Mouse (Mus musculus) neural tube, embryonic 14.5 days (tissue): ENCODE measurements around the gene Otof. TPM values are rescaled to one million over a fixed set of nuclear protein-coding genes. Genes with fewer than 3 reads are reported as not detected.

Experiments
- ATAC-seq: fragments of 200-750 bp; cut with Nextera tagmentation; 2 replicates; pipeline ENCODE4 v1.8.0; 2017; ENCODE audit warnings: low read depth, mild to moderate bottlenecking, moderate TSS enrichment, moderate library complexity
- H3K27ac ChIP-seq: fragments of 300-500 bp; sonication (generic); 2 replicates; pipeline ENCODE4 v1.5.1; 2014; ENCODE audit warnings: low read depth, mild to moderate bottlenecking, control low read depth, low read length, moderate library complexity, mixed read lengths
- H3K27me3 ChIP-seq: fragments of 300-500 bp; sonication (generic); 2 replicates; pipeline ENCODE4 v1.6.1; 2014; ENCODE audit warnings: low read length; ENCODE audit not compliant: control insufficient read depth, insufficient read depth
- H3K36me3 ChIP-seq: fragments of 300-500 bp; sonication (generic); 2 replicates; pipeline ENCODE4 v1.6.1; 2014; ENCODE audit warnings: low read length, mixed read lengths; ENCODE audit not compliant: control insufficient read depth, insufficient read depth
- H3K4me1 ChIP-seq: fragments of 300-500 bp; sonication (generic); 2 replicates; pipeline ENCODE4 v1.6.1; 2014; ENCODE audit warnings: low read length; ENCODE audit not compliant: control insufficient read depth, insufficient read depth
- H3K4me2 ChIP-seq: fragments of 300-500 bp; sonication (generic); 2 replicates; pipeline ENCODE4 v1.6.1; 2014; ENCODE audit warnings: mild to moderate bottlenecking, low read depth, low read length, control low read depth
- H3K4me3 ChIP-seq: fragments of 300-500 bp; sonication (generic); 2 replicates; pipeline ENCODE4 v1.5.1; 2014; ENCODE audit warnings: low read depth, low read length, control low read depth, mixed read lengths
- H3K9ac ChIP-seq: fragments of 300-500 bp; sonication (generic); replicated peaks from 2 replicates; pipeline ENCODE4 v1.6.1; 2014; ENCODE audit warnings: low read depth, mild to moderate bottlenecking, control low read depth, low read length, mixed read lengths
- H3K9me3 ChIP-seq: fragments of 300-500 bp; sonication (generic); 2 replicates; pipeline ENCODE4 v1.6.1; 2016; ENCODE audit warnings: low read length; ENCODE audit not compliant: control insufficient read depth
- WGBS: fragments of 180-500 bp; shearing (Covaris S2); extraction: QIAGEN DNeasy Blood & Tissue Kit; methylation state at CpG from one replicate; pipeline ENCODE4 v1.1.7; 2014; 5-methylcytosine and 5-hydroxymethylcytosine counted together
- polyA plus RNA-seq: library from polyadenylated mRNA; unstranded; fragments of >200 nt; fragmentation: Nextera tagmentation; extraction: Ambion mirVana; gene quantifications from 2 replicates; pipeline ENCODE4 v1.2.1, GENCODE M21; 2014

Gene Otof
- polyA plus RNA-seq, 1 experiment from 2014 or later: 5.8 TPM

DNA sequence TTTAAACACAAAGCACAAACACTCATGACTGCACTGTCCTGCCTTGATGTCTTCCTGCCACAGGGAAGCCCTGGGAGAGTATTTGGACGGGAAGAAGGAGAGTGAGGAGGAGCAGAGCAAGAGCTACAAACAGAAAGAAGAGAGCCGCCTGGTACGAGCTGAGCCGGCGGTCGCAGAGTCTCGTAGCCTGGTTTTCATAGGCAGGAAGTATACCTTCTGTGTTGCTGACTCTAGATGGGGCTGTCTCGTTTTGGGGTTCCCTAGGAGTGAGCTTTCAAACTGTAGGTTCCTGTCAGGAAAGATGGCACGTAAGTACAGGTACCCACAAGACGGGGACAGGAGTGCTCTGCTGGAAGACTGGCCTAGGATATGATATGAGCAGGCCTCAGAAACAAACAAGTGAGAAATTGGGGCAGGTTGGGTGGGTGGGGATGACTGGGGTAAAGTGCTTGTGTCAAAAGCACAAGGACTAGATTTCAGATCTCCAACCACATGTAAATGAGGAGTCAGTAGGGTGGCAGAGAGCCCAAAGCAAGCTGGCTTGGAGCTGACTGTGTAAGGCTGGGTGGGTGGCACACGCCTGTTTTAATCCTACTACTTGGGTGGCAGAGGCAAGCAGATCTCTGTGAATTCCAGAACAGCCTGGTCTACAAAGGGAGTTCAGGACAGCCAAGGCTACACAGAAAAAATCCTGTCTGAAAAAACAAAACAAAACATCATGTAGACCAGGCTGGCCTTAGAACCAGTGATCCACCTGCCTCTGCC lies 119.9 kb downstream of the Otof start:
- Histone ChIP-seq H3K27me3 (no peaks in the 10 kb centered on the region), H3K4me2 (no peak overlapping the region), H3K4me1 (0 out of 2 replicates have a peak, but pooled peaks cover 5% of the 10 kb centered on the region), H3K9me3 (no peaks in the 10 kb centered on the region), H3K27ac (no peak overlapping the region), H3K4me3 (no peak overlapping the region), H3K36me3 (no peaks in the 10 kb centered on the region), H3K9ac (no peak overlapping the region)
- no peak for ATAC-seq
- WGBS: 81% methylated on average over 11 of the region's 11 CpGs

- H3K9me3 ChIP-seq: no peaks in the 10 kb centered on the region
Observed at GRCm38 (mm10) chr5:30340815-30341214, 120.9 kb downstream of the Otof start.

More at GRCm38 (mm10) chr5:30340815-30341214, 120.9 kb downstream of the Otof start:
- Histone ChIP-seq H3K9ac (no peak overlapping the region), H3K27me3 (no peaks in the 10 kb centered on the region), H3K4me3 (no peak overlapping the region), H3K4me2 (no peak overlapping the region), H3K36me3 (no peaks in the 10 kb centered on the region), H3K4me1 (0 out of 2 replicates have a peak, but pooled peaks cover 5% of the 10 kb centered on the region), H3K27ac (no peak overlapping the region)
- WGBS: 73% methylated on average over 5 of the region's 5 CpGs
- ATAC-seq: no peak

Other genes starting within 250 kb of the Otof start
- 41.5 and 45.3 TPM in 2 replicates for gene Selenoi, start 229.4 kb downstream of the Otof start, polyA plus RNA-seq
- gene Drc1, start 180.5 kb downstream of the Otof start, polyA plus RNA-seq: 3.3 and 3.7 TPM in 2 replicates
- 0.54 and 0.70 TPM in 2 replicates for gene 1700001C02Rik, start 4.1 kb upstream of the Otof start, polyA plus RNA-seq
- not detected in 2 replicates for gene Cib4, start 83.9 kb upstream of the Otof start, polyA plus RNA-seq
- 10.5 and 12.9 TPM in 2 replicates for gene Kcnk3, start 126.2 kb upstream of the Otof start, polyA plus RNA-seq
- 33.1 and 37.1 TPM in 2 replicates for gene Slc35f6, start 186.0 kb upstream of the Otof start, polyA plus RNA-seq
- gene Cenpa, start 204.8 kb upstream of the Otof start, polyA plus RNA-seq: 23.7 and 29.3 TPM in 2 replicates
- gene Dpysl5, start 249.6 kb upstream of the Otof start, polyA plus RNA-seq: 178 and 203 TPM in 2 replicates